Mouse (Mus musculus) layer of hippocampus, adult 9-10 months (tissue): ENCODE results near the gene Snf8.

Experiments
- DNase-seq: peaks from one replicate; pipeline ENCODE4 v3.0.0; 2022; ENCODE audit warnings: low spot score

Gene Snf8

DNA sequence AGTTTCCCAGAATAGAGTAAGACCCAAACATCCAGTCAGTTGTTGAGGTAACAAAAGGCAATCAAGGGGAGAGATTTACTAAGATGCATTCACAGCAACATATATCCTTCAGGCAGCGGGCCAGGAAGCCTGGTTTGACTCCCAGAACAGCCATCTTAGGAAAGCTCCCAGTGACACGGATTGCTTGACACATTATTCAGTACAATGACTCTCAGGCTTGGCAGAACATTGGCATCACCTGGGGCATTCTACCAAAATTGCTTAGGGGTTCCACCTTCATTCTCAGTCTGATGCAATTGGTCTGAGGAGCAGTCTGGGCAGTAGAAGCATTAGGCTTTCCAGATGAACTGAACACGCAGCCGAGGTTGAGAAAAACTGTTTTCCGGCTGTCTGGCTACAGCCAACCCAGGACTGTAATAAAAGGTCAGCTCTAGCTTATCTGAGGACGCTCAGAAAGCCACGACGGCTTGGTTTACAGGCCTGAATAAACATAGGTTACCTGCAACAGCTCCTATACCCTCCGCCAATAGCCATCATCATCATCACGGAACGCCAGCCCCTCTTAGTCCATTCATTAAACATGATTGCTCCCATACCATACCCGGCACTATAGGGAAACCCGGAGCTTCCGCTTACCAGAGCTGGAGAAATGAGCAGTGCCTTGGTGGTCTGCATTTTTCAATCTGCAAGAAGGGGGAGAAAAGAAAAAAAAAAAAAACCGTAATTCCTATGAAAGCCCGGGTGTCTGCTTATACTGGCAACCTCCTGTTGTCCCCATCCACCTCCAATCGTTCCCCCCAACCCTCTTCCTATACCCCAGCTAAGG lies 39.9 kb downstream of the Snf8 start:
- no peak for DNase-seq

DNA sequence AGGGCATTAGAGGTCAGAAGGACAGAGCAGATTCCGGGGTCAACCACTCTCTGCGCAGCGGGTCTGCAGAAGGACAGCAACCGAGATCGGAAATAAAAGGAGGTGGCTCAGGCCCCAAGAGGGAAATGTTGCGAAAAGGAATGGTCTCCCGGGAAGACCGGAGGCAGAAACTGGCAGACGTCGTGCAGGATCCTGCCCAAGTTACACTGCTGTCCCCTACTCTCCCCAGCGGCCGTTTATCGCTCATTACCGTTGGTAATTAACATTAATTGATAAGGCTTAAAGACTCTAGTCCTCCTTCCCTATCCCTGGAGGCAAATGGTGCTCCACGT lies 40.5 kb downstream of the Snf8 start:
- no peak for DNase-seq

DNA sequence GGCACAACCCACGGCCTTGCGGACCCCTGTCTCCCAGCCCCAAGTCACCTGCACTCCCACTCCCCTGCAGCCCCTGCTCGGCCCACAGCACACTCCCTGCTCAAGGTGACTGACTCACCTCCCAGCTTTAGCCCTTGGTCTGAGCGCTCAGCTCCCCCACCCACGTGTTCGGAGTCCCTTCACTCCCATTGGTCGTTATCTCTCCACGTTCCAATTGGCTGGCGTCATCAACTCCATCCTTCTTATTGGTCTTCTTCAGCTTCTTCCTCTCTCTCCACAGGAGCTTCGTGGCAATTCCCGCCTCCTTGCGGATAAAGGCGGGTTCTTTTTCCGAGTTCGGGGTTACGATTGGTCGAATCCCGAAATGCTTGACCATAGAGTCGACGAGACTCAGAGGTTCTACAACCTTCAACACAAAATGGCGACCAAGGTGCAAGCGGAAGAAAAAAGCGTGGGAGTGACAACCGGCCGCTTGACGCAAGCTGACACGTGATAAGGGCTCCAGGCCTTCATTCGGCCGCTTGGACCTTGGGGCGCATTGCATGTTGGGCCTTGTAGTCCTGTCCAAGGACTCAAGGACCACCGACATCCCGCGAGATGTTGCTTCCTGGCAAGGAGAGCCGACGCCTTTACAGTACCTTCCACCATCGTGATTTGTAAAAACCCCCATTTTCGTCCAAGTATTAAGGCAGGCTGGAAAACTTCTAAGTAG lies 41.0 kb downstream of the Snf8 start, which contains the start of gene Atp5g1:
Gene Atp5g1, minus strand, starts transcription at position 162 of the 712 bp plus-strand sequence.
- DNase-seq: peak; percentile 99

DNA sequence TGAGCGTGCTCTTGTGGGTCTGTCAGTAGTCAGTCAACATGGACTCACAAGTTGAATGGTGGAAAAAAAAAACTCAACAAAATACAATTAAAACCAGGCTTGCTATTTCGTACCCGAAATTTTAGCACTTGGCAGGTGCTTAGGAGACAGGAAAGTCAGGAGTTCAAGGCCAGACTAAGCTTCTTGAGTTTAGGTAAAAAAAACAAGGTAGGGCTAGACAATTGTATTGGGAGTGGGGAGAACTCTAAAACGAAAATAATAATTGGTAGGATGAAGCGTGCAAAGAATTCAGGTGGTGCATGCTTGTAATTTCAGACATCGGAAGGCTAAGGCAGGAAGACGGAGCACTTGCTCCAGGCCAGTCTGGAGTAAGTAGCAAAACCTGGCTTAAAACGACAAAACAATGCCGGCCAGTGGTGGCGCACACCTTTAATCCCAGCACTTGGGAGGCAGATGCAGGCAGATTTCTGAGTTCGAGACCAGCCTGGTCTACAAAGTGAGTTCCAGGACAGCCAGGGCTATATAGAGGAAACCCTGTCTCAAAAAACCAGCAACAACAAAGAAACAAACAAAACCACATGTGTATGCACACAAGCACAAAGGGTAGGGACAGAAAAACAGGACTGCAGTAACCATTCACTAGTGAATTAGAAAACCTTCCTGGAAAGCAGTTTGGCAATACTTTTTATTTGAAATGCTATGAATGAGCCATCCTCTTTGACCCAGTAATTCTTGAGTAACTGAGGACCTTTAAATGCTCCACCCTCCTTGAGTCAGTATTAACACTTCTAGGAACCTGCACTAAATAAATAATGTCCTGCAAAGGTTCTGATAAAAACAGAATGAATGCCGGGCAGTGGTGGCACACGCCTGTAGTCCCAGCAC lies 41.8 kb downstream of the Snf8 start:
- DNase-seq: no peak

DNA sequence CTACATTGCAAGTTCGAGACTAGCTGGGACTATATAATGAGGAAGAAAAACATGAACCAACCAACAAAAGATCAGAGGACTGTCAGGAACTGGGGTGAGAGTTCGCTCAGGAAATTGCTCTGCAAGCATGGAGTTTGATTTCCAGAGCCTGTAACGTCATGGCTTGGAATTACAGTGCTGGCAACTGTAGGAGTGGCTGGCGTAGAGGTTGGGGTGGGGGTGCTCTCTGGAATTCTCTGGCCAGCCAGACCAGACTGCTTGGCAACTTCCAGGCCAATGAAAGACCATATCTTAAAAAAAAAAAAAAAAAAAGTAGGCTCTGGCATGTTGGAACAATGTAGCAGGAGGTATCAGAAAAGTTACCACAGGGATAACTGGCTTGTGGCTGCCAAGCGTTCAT lies 46.1 kb downstream of the Snf8 start:
- DNase-seq: no peak

DNA sequence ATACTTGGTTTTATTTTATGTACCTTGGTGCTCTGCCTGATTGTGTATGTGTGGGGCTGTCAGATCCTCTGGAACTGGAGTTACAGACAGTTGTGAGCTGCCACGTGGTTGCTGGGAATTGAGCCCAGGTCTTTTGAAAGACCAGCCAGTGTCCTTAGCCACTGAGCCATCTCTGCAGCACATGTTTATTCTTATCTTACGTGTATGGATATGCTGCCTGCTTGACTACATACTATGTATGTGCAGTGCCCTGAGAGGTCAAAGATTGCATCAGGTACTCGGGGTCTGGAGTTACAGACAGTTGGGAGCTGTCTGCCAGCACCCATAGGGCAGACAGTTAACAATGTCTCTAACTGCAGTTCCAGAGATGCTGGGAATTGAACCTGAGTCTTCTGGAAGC lies 48.0 kb downstream of the Snf8 start:
- no peak for DNase-seq

DNA sequence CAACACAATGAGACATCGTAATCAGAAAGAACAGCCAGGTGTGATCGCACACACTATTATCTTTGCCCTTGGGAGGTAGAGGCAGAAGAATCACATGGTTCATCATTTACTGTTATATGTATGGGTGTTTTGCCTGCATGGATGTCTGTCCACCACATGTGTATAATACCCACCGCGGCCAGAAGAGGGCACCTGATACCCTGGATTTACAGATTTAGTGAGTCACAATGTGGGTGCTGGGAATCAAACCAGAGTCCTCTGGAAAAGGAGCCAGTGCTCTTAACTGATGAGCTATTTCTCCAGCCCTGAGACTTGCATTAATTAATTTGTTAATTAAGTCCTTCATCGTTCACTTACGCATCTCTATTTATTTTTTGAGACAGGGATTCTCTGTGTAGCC lies 53.3 kb downstream of the Snf8 start:
- no peak for DNase-seq

DNA sequence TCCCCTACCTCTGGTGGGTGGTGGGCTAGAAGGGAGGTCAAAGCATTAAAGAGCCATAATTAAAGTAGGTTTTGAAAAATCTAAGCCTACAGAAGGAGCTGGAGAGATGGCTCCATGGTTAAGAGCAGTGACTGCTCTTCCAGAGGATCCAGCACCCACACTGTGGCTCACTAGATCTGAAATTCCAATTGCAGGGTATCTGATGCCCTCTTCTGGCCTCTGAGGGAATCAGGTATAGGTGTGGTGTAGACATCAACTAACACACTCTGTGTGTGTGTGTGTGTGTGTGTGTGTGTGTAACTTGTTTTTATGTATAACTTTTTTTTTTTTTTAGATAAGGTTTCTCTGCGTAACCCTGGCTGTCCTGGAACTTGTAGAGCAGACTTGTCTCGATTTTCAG lies 56.4 kb downstream of the Snf8 start:
- DNase-seq: no peak

DNA sequence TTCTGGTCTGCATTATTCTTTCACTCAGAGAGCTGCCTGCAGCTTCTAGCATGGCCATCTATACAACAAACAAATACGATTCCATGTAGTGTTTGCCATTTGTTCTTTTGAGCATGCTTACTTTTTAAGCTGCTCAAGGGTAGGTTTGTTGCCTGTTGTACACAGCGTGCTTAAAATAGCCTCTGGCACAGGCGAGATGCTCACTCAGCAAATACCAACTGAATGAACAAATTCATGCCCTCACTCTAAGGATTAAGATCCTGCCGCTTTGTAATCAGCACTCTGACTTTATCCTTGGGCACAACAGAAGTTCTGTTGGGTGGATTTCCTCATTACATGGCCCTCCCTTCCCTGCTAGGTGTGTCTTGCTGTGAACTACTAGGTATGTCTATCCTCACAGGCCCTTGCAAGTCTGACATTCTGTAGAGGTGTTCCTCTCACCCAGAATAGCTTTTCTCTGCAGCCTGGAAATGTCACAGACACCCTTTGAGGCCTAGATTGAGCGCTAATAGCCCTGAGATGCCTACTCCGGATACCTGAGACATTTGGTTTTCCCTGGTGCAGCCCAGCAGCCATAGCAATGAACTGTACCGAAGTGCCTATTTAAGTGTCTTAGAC lies 58.1 kb downstream of the Snf8 start:
- DNase-seq: no peak

DNA sequence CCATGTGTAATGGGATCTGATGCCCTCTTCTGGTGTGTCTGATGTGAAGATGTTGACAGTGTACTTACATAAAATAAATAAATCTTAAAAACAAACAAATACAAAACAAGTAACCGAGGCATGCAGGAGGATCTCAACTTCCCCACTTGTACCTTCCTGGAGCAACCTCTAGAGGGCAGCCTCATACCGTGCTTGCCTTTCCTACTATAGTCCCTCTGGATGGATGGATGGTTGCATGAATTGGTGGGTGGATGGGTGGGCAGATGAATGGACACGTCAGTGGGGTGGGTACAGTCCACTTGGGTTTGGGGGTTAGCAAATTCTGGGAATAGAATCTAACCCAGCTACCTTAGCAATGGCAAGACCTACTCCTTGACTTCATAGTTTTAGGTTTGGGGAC lies 58.7 kb downstream of the Snf8 start:
- no peak for DNase-seq
